Mouse (Mus musculus) inflammation-experienced regulatory T-cells, adult 6 months (primary cell): ENCODE data around the gene Gm21190. TPM values are rescaled to one million over a fixed set of nuclear protein-coding genes. Genes with fewer than 3 reads are reported as not detected.
"Not testable (repeated sequence)": the region's sequence is repeated elsewhere in the genome, so short reads cannot be mapped to it uniquely, and the experiment has no call there.

Experiments used
- ATAC-seq: one replicate; pipeline ENCODE4 v1.8.0; 2017
- polyA plus RNA-seq, 3 experiments: library from polyadenylated mRNA; unstranded; fragments of 100-300 nt; shearing (Covaris generic); gene quantifications; one replicate each; pipeline ENCODE4 v1.2.1; 2017

Gene Gm21190
- polyA plus RNA-seq, 3 experiments from 2014 or later = not detected

GRCm38 (mm10) chr5:15488743-15489142, 40.3 kb downstream of the Gm21190 start:
- no peak for ATAC-seq

GRCm38 (mm10) chr5:15484616-15485015, 44.4 kb downstream of the Gm21190 start:
- ATAC-seq = not testable (repeated sequence)

DNA sequence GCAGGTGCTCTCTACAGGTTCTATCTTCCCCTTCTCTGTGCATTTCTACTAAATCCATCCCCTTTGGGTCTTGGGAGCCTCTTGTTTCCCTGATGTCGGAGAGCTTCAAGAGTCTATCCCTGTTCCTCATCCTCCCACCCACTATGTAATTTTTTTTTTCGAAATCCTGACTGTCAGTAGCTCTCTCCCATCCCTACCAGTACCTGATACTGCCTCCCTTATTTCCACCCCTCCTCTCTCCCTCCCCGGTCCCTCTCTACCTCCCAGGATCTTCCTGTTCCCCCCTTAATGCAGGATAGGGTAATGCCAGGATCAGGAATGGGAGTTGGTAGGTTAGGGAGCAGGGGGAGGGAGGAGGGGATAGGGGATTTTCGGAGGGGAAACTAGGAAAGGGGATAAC, 45.4 kb downstream of the Gm21190 start:
- ATAC-seq = not testable (repeated sequence)

DNA sequence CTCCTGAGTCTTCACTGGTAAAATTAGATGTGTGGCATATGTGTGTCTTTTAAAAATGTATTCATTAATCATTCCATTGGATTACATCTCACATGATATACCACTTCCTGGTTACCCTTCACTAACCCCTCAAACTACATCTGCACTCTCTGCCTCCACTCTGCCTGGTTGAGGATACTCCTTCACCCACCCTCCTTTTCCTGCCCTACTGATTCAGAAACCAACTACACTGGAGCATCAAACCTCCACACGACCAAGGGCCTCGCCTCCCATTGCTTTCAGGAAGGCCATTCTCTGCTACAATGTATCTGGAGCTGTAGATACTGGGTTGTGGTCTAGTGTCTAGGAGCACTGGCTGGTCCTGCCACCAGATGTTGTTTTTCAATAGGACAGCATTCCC, 46.2 kb downstream of the Gm21190 start:
- ATAC-seq = not testable (repeated sequence)

DNA sequence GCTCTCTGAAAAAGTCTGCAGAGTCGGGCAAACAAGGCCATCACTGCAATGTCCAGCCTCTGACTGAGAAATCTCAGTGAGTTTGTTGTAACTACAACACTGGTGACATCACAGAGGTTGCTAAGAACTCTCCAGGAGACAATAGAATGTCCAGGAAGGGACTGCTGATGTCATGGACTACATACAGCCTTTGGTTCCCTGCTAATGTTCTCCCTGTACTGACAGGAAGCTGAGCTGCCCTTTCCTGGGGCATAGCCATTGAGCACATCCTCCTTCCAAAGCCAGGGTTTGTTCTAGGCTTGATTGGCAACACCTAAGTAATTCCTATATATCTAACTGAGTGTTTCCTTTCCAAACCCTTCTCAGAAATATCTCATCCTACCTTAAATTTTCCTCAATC, 52.6 kb downstream of the Gm21190 start, which contains the start of gene Gm21149:
Gm21149 (minus strand) TSS at position 101 of the 400 bp plus-strand sequence.
- ATAC-seq = not testable (repeated sequence)

Other genes starting within 250 kb of the Gm21190 start
- under 1 TPM in 1 of 3 experiments, not detected in 2; 0.47 TPM for gene Gm21149, start 52.7 kb downstream of the Gm21190 start, polyA plus RNA-seq
- gene Gm21083, start 48.1 kb upstream of the Gm21190 start, polyA plus RNA-seq = not detected
- gene Speer4d, start 89.8 kb upstream of the Gm21190 start, polyA plus RNA-seq = not detected
- not detected for gene 4930572O03Rik, start 127.8 kb upstream of the Gm21190 start, polyA plus RNA-seq
- gene Speer4c, start 185.0 kb upstream of the Gm21190 start, polyA plus RNA-seq = not detected